Mouse (Mus musculus): ENCODE data around the gene Carf. TPM values are rescaled to one million over a fixed set of nuclear protein-coding genes. Genes with fewer than 3 reads are reported as not detected.

Carf gene
- polyA plus RNA-seq, 1 experiment, result 0.77 TPM

DNA sequence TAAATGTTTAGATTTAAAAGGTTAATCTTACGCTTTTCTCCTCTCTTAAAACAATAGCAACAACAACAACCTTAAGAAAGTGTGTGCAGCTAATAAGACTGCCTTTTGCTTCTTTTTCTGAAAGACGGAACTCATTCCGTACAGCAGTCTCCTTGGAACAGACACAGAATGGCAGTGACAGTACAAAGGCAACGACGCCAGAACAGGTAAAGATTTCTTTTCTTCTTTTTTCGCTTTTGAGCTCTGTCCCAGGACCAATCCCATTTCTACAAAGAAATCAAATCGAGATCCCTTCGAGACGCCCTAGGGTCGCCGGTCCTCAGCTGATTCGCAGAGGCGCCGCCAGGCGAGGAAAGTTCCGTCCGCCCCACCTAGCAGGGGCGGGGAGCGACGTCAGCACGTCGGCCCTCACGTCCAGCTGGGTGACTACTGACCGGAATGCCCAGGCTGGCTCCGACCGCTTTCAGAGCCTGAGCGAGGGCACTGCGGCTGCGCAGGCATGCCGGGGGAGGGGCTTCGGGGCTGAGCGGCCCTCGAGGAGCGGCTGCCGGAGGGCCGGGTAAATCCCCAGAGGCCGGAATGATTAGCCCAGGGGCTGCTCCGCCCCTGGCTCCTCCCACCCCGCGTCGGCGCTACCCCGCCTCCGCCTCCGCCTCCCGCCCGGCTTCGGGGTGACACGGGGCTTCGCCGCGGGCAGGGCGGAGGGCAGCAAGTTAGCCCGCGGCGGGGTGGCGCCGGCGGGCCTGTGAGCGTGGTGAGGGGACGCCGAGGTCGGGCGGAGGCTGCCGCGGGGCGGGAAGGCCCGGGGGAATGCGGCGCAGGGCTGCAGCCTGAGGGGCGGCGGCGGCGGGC lies 82.1 kb downstream of the Carf start, which contains the start of gene Nbeal1:
TSS of gene Nbeal1 (plus strand) at position 668 of the 852 bp plus-strand sequence.
- Histone ChIP-seq H3K4me3 (ENCODE audit: low read depth, low read length) (peak within 1 kb of the TSS; percentile 70), H3K4me1 (ENCODE audit: control insufficient read depth, insufficient read depth, insufficient read length, low read length) (no peaks in the 10 kb centered on the region; the same call in 1 of the 2 replicates), H3K27ac (ENCODE audit: insufficient read depth, low read depth, low read length) (peak within 1 kb of the TSS; percentile 88), H3K36me3 (ENCODE audit: control insufficient read depth, insufficient read depth, low read length) (peaks cover 4% of the 10 kb centered on the region; the same call in 1 of the 2 replicates), H3K27me3 (ENCODE audit: control insufficient read depth, insufficient read depth, low read length) (no peaks in the 10 kb centered on the region)
- TF ChIP-seq CTCF (IDR thresholded peaks at IDR 0.05; ENCODE audit: extremely low read depth, insufficient read length, insufficient replicate concordance, low read depth, low read length) (peak; percentile 45; the same call in 1 of the 2 replicates), POLR2A (IDR thresholded peaks at IDR 0.05; ENCODE audit: low read depth, low read length) (peak; percentile 88)
- 1% methylated on average over 74 of the region's 74 CpGs for WGBS

DNA sequence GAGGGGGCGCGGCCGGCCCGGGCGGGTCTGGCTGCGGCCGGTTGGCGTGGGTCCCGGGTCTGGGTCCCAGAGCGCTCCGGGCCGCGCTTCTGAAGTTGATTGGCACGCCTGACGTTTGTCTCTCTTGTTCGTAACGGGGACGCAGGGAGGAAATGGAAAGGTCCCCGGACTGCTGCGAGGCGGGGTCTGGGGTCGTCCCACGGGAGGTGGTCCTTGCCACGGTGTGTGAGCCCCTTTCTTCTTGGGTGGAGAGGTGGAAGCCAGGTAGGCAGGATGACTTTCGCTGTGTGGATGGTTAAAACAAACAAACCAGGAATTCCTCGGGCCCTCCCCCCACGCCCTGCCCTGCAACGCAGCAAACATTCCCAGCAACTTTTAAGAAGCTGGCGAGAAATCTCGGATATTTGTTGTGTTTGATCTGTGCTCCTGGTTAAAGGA lies 82.8 kb downstream of the Carf start:
- no peak for TF ChIP-seq CTCF (IDR thresholded peaks at IDR 0.05; ENCODE audit: extremely low read depth, insufficient read length, insufficient replicate concordance, low read depth, low read length)
- Histone ChIP-seq H3K4me1 (ENCODE audit: control insufficient read depth, insufficient read depth, insufficient read length, low read length) (no peaks in the 10 kb centered on the region; the same call in 1 of the 2 replicates), H3K27me3 (ENCODE audit: control insufficient read depth, insufficient read depth, low read length) (no peaks in the 10 kb centered on the region), H3K27ac (ENCODE audit: insufficient read depth, low read depth, low read length) (peak overlapping the region; percentile 72), H3K4me3 (ENCODE audit: low read depth, low read length) (peak overlapping the region; percentile 70), H3K36me3 (ENCODE audit: control insufficient read depth, insufficient read depth, low read length) (peaks cover 4% of the 10 kb centered on the region; the same call in 1 of the 2 replicates)
- 1% methylated on average over 30 of the region's 30 CpGs for WGBS

DNA sequence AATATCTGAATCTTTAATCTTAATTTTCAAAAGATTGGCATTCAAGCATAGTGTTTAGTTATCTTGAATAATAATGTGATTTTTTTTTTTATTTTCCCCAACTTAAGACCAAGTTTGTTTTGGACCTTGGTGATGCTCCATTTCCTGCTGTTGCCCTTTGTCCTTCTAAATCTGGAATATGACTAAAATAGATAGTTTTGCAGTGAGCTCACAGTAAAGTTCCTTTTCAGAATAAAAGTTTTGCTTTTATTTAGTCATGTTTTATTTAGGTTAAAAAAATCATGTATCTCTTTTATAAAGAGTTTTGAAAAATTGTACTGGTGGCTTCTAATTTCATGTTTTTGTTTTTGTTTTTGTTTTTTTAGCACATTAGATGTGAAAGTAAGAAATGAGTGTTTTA lies 90.4 kb downstream of the Carf start:
- Histone ChIP-seq H3K27me3 (ENCODE audit: control insufficient read depth, insufficient read depth, low read length) (no peaks in the 10 kb centered on the region), H3K4me1 (ENCODE audit: control insufficient read depth, insufficient read depth, insufficient read length, low read length) (no peaks in the 10 kb centered on the region), H3K27ac (ENCODE audit: insufficient read depth, low read depth, low read length) (no peak overlapping the region), H3K36me3 (ENCODE audit: control insufficient read depth, insufficient read depth, low read length) (peaks cover 5% of the 10 kb centered on the region; the same call in 1 of the 2 replicates), H3K4me3 (ENCODE audit: low read depth, low read length) (no peak overlapping the region)
- TF ChIP-seq CTCF (IDR thresholded peaks at IDR 0.05; ENCODE audit: extremely low read depth, insufficient read length, insufficient replicate concordance, low read depth, low read length), result no peak
- TF ChIP-seq POLR2A (IDR thresholded peaks at IDR 0.05; ENCODE audit: low read depth, low read length), result no peak

DNA sequence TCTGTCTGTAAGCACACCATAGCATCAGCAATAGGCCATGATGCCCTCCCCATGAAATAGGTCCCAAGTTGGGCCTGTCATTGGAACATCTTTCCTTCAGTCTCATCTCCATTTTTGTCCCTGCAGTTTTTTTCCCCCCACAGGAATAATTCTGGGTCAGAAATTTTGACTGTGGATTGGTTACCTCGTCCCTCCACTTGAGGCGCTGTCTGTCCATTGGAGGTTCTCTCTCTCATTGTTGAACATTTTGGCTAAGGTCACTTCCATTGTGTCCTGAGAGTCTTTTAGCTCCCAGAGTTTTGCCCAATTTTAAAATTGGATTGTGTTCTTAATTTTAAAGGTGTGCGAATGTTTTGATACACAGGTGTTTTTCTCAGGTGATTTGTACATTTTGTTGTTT lies 98.8 kb downstream of the Carf start:
- peaks cover 33% of the 10 kb centered on the region for H3K36me3 ChIP-seq (ENCODE audit: control insufficient read depth, insufficient read depth, low read length)
- TF ChIP-seq CTCF (IDR thresholded peaks at IDR 0.05; ENCODE audit: extremely low read depth, insufficient read length, insufficient replicate concordance, low read depth, low read length) (no peak), POLR2A (IDR thresholded peaks at IDR 0.05; ENCODE audit: low read depth, low read length) (no peak)
- no peak overlapping the region for H3K27ac ChIP-seq (ENCODE audit: insufficient read depth, low read depth, low read length)
- WGBS, result 91% methylated on average over 3 of the region's 3 CpGs
- H3K4me3 ChIP-seq (ENCODE audit: low read depth, low read length), result no peak overlapping the region
- no peaks in the 10 kb centered on the region for H3K27me3 ChIP-seq (ENCODE audit: control insufficient read depth, insufficient read depth, low read length)
- H3K4me1 ChIP-seq (ENCODE audit: control insufficient read depth, insufficient read depth, insufficient read length, low read length), result no peaks in the 10 kb centered on the region

DNA sequence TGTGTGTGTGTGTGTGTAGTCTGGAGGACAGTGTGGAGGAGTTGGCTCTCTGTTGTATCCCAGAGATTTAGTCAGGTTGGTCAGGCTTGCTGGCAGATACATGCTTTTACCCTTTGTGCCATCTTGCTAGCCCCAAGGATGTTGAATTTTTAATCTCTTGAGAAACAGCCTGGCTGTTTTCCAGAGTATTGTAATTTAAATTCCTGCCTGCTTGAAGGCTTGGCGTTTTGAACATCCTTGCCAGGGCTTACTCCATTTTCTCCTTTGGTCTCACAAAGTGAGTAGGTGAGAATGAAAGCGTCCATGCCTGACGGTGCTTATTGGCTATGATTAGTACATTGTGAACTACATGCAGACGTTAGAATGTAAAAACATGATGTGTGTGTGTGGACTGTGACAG lies 101.0 kb downstream of the Carf start:
- no peak overlapping the region for H3K27ac ChIP-seq (ENCODE audit: insufficient read depth, low read depth, low read length)
- H3K4me3 ChIP-seq (ENCODE audit: low read depth, low read length), result no peak overlapping the region
- 74% methylated on average over 4 of the region's 4 CpGs for WGBS
- peaks cover 48% of the 10 kb centered on the region for H3K36me3 ChIP-seq (ENCODE audit: control insufficient read depth, insufficient read depth, low read length)
- TF ChIP-seq CTCF (IDR thresholded peaks at IDR 0.05; ENCODE audit: extremely low read depth, insufficient read length, insufficient replicate concordance, low read depth, low read length) (no peak), POLR2A (IDR thresholded peaks at IDR 0.05; ENCODE audit: low read depth, low read length) (no peak)
- no peaks in the 10 kb centered on the region for H3K4me1 ChIP-seq (ENCODE audit: control insufficient read depth, insufficient read depth, insufficient read length, low read length)
- H3K27me3 ChIP-seq (ENCODE audit: control insufficient read depth, insufficient read depth, low read length), result no peaks in the 10 kb centered on the region

Other genes starting within 250 kb of the Carf start
- 4.7 and 13.0 TPM in 2 replicates for gene Fam117b, start 185.2 kb upstream of the Carf start, polyA plus RNA-seq (2012; rRNA removed)
- gene Ica1l, start 55.1 kb upstream of the Carf start, polyA plus RNA-seq (2012; rRNA removed), result 0.03 TPM in 2 replicates
- gene Wdr12, start 398 bp downstream of the Carf start, polyA plus RNA-seq (2012; rRNA removed), result 0.49 and 0.69 TPM in 2 replicates
- gene Nbeal1, start 82.4 kb downstream of the Carf start, polyA plus RNA-seq (2012; rRNA removed), result 0.38 and 1.2 TPM in 2 replicates
- 0.49 and 0.74 TPM in 2 replicates for gene Cyp20a1, start 245.1 kb downstream of the Carf start, polyA plus RNA-seq (2012; rRNA removed)

Data from small intestine, adult 2 months (tissue).